Comparison of ENCODE assay signal across 18 mouse cellular contexts in the genomic region with DNA sequence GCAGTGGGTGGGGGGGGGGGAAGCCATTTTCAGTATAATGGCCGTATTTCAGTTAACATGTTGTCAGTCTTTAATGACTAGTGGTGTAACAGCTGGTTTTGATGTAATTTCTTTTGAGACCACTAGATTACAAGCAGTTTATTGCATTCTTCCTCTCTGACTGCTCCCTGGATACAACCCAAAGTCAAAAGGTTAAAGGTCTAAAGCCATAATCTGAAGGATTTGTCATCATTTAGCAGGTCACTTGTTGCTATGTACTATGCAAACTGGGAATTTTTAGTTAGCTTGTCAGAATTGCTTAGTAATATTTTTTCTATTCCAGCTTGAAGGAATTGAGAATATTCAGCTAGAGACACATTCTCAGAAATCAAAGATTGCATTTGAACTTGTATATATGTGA.
DNase-seq lines count a peak whose midpoint lies in the region; ATAC-seq lines count a peak whose summit lies in the region.
"Had no signal": no experiment of that assay in that cellular context is flagged by ENCODE, and none has a peak within 500 bp of the region (broad histone marks: within the 10 kb centered on the region; RNA-seq: fewer than 3 reads in every experiment).

No protein-coding gene starts in this region.

- H3K27ac ChIP-seq in hindbrain, embryonic 11.5 days (ENCODE audit: low read depth, low read length), result no peak overlapping the region
- no peak overlapping the region for H3K27ac ChIP-seq in hindbrain, embryonic 13.5 days
- no peak overlapping the region for H3K27ac ChIP-seq in midbrain, embryonic 11.5 days (ENCODE audit: low read depth, low read length)
- H3K27ac ChIP-seq in midbrain, embryonic 16.5 days (ENCODE audit: low read length), result no peak overlapping the region
- H3K27ac ChIP-seq: embryonic facial prominence, embryonic 10.5 days; gastrocnemius, adult 2 months had no signal

- no peak overlapping the region for H3K4me2 ChIP-seq in hindbrain, embryonic 11.5 days (replicated peaks; ENCODE audit: low read depth, low read length)
- H3K4me2 ChIP-seq in hindbrain, embryonic 13.5 days, result no peak overlapping the region
- no peak overlapping the region for H3K4me2 ChIP-seq in midbrain, embryonic 11.5 days
- no peak overlapping the region for H3K4me2 ChIP-seq in midbrain, embryonic 16.5 days (ENCODE audit: low read length)
- H3K4me2 ChIP-seq: forebrain, embryonic 15.5 days; heart, embryonic 12.5 days; hindbrain, embryonic 14.5 days had no signal

- no peaks in the 10 kb centered on the region for H3K9me3 ChIP-seq in hindbrain, embryonic 11.5 days (ENCODE audit: control insufficient read depth, low read length)
- H3K9me3 ChIP-seq in hindbrain, embryonic 13.5 days, result no peaks in the 10 kb centered on the region
- H3K9me3 ChIP-seq in midbrain, embryonic 11.5 days (ENCODE audit: control insufficient read depth, low read length), result no peaks in the 10 kb centered on the region
- H3K9me3 ChIP-seq in midbrain, embryonic 16.5 days (replicated peaks; ENCODE audit: control insufficient read depth, low read length, poor library complexity, severe bottlenecking), result no peaks in the 10 kb centered on the region
- H3K9me3 ChIP-seq: embryonic facial prominence, embryonic 10.5 days; forebrain, embryonic 15.5 days; heart, embryonic 12.5 days had no signal

- 17% methylated on average over 1 of the region's 1 CpGs for WGBS in hindbrain, embryonic 11.5 days
- WGBS in hindbrain, embryonic 13.5 days, result 12% methylated on average over 1 of the region's 1 CpGs
- 4% methylated on average over 1 of the region's 1 CpGs for WGBS in midbrain, embryonic 11.5 days
- WGBS in midbrain, embryonic 16.5 days, result 26% methylated on average over 1 of the region's 1 CpGs

- peak; percentile 19 for DNase-seq in hindbrain, embryonic 11.5 days (ENCODE audit: low spot score)
- DNase-seq in midbrain, embryonic 11.5 days (ENCODE audit: low spot score, missing footprints), result peak; percentile 86
- DNase-seq in embryo, embryonic 9.5 days (ENCODE audit: extremely low spot score), result peak; percentile 31
- no peak for DNase-seq in urinary bladder, postnatal 14 days (ENCODE audit: low spot score)
- DNase-seq in urinary bladder, postnatal 36 days (ENCODE audit: low spot score in 2 of 2), result no peak
- DNase-seq: adrenal gland, adult 8-10 months; adrenal gland, postnatal 36 days; cerebellum, adult 2 months; cerebellum, postnatal 10 days; gastrocnemius, adult 2 months; gastrocnemius, postnatal 25 days had no signal

- H3K36me3 ChIP-seq in hindbrain, embryonic 11.5 days (ENCODE audit: control insufficient read depth, insufficient read depth, low read length), result no peaks in the 10 kb centered on the region
- H3K36me3 ChIP-seq in hindbrain, embryonic 13.5 days, result no peaks in the 10 kb centered on the region
- no peaks in the 10 kb centered on the region for H3K36me3 ChIP-seq in midbrain, embryonic 11.5 days (ENCODE audit: control insufficient read depth, insufficient read depth, low read length)
- H3K36me3 ChIP-seq in midbrain, embryonic 16.5 days (ENCODE audit: control insufficient read depth, insufficient read depth, low read length), result no peaks in the 10 kb centered on the region
- H3K36me3 ChIP-seq: embryonic facial prominence, embryonic 10.5 days; forebrain, embryonic 15.5 days; heart, embryonic 12.5 days had no signal

- H3K9ac ChIP-seq in hindbrain, embryonic 11.5 days (ENCODE audit: low read depth, low read length), result no peak overlapping the region
- H3K9ac ChIP-seq in hindbrain, embryonic 13.5 days, result no peak overlapping the region
- no peak overlapping the region for H3K9ac ChIP-seq in midbrain, embryonic 11.5 days (ENCODE audit: low read length)
- H3K9ac ChIP-seq in midbrain, embryonic 16.5 days (ENCODE audit: low read depth, low read length), result no peak overlapping the region
- H3K9ac ChIP-seq: forebrain, embryonic 15.5 days; heart, embryonic 12.5 days; hindbrain, embryonic 14.5 days had no signal

- 0 out of 2 replicates have a peak, but pooled peaks have one; percentile 13 for ATAC-seq in hindbrain, embryonic 11.5 days (ENCODE audit: low FRiP score)
- no peak for ATAC-seq in hindbrain, embryonic 13.5 days (ENCODE audit: low FRiP score)
- ATAC-seq in midbrain, embryonic 11.5 days (ENCODE audit: low FRiP score), result peak; percentile 51; the same call in 1 of the 2 replicates
- ATAC-seq in midbrain, embryonic 16.5 days, result no peak
- ATAC-seq: intestine, embryonic 16.5 days had no signal

- no peaks in the 10 kb centered on the region for H3K27me3 ChIP-seq in hindbrain, embryonic 11.5 days (ENCODE audit: control insufficient read depth, insufficient read depth, low read length)
- no peaks in the 10 kb centered on the region for H3K27me3 ChIP-seq in hindbrain, embryonic 13.5 days
- H3K27me3 ChIP-seq in midbrain, embryonic 11.5 days (ENCODE audit: control insufficient read depth, insufficient read depth, low read length), result peaks cover 5% of the 10 kb centered on the region; the same call in 1 of the 2 replicates
- no peaks in the 10 kb centered on the region for H3K27me3 ChIP-seq in midbrain, embryonic 16.5 days (ENCODE audit: control insufficient read depth, insufficient read depth, low read depth, low read length)
- H3K27me3 ChIP-seq: forebrain, embryonic 15.5 days; heart, embryonic 12.5 days had no signal

- no peak overlapping the region for H3K4me3 ChIP-seq in hindbrain, embryonic 11.5 days (ENCODE audit: low read depth, low read length)
- no peak overlapping the region for H3K4me3 ChIP-seq in hindbrain, embryonic 13.5 days
- H3K4me3 ChIP-seq in midbrain, embryonic 11.5 days (ENCODE audit: low read depth, low read length), result no peak overlapping the region
- H3K4me3 ChIP-seq in midbrain, embryonic 16.5 days (ENCODE audit: low read depth, low read length), result no peak overlapping the region
- H3K4me3 ChIP-seq: embryonic facial prominence, embryonic 10.5 days; forebrain, embryonic 15.5 days; gastrocnemius, adult 2 months; heart, embryonic 12.5 days had no signal

- 0 out of 2 replicates have a peak, but pooled peaks cover 2% of the 10 kb centered on the region for H3K4me1 ChIP-seq in hindbrain, embryonic 11.5 days (replicated peaks; ENCODE audit: control insufficient read depth, insufficient read depth, low read length)
- H3K4me1 ChIP-seq in hindbrain, embryonic 13.5 days (replicated peaks), result 0 out of 2 replicates have a peak, but pooled peaks cover 4% of the 10 kb centered on the region
- peaks cover 5% of the 10 kb centered on the region; the same call in 1 of the 2 replicates for H3K4me1 ChIP-seq in midbrain, embryonic 11.5 days (ENCODE audit: control insufficient read depth, insufficient read depth, low read length)
- H3K4me1 ChIP-seq in midbrain, embryonic 16.5 days (ENCODE audit: control insufficient read depth, insufficient read depth, low read length), result no peaks in the 10 kb centered on the region
- H3K4me1 ChIP-seq: heart, embryonic 12.5 days had no signal

Comparison
In these comparisons a context has a peak if more than half of its experiments do, and no peak if none do; other contexts are left out.
1. ATAC-seq: peak in hindbrain, embryonic 11.5 days (single experiment) and midbrain, embryonic 11.5 days (single experiment); none in hindbrain, embryonic 13.5 days (single experiment) and midbrain, embryonic 16.5 days (single experiment).
2. DNase-seq: peak in hindbrain, embryonic 11.5 days (single experiment), midbrain, embryonic 11.5 days (single experiment) and embryo, embryonic 9.5 days (single experiment); none in urinary bladder, postnatal 14 days (single experiment) and urinary bladder, postnatal 36 days (0 of 2).